Mouse (Mus musculus) embryonic fibroblast, embryonic 13.5 days (primary cell): ENCODE results near the gene Terb2.

ENCODE experiments used
- CTCF ChIP-seq: IDR thresholded peaks from 2 replicates; pipeline ENCODE4 v1.5.1; 2011; ENCODE audit warnings: mild to moderate bottlenecking, control low read depth, low read length, moderate library complexity, borderline replicate concordance; ENCODE audit not compliant: insufficient read depth
- POLR2A ChIP-seq: IDR thresholded peaks from 2 replicates; pipeline ENCODE4 v1.6.1; 2011; ENCODE audit warnings: low read depth, mild to moderate bottlenecking, control low read depth, low read length, moderate library complexity

DNA sequence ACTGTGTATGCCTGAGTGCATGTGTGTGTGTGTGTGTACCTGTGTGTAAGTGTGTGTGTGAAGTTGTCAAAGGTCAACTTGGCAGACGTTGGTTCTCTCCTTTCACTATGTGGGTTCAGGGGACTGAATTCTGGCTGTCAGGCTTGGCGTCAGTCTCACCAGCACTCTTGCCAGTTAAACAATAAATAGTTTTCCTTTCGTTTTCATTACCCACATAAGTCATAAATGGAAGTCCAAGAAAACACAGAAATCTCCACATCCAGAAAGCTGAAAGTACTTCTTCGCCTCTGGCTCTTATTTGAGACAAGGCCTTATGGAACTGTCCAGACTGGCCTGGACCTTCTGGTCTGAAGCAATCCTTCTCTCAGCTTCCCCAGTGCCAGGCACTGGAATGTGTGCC is 40.3 kb upstream of the Terb2 start:
- no peak for TF ChIP-seq POLR2A
- TF ChIP-seq CTCF = no peak
